Mouse (Mus musculus) neural tube, embryonic 11.5 days (tissue): ENCODE results near the gene Zfp931. TPM values are rescaled to one million over a fixed set of nuclear protein-coding genes. Genes with fewer than 3 reads are reported as not detected.
"Not testable (repeated sequence)": the region's sequence is repeated elsewhere in the genome, so short reads cannot be mapped to it uniquely, and the experiment has no call there.

Experiments
- ATAC-seq: fragments of 200-750 bp; cut with Nextera tagmentation; 2 replicates; pipeline ENCODE4 v1.8.0; 2017; ENCODE audit warnings: moderate number of reproducible peaks, mild to moderate bottlenecking, moderate TSS enrichment, moderate library complexity; ENCODE audit not compliant: insufficient read depth, low FRiP score, low TSS enrichment
- DNase-seq: peaks from one replicate; pipeline ENCODE4 v3.0.0-alpha.2; 2015; ENCODE audit warnings: low spot score
- H3K27ac ChIP-seq: fragments of 300-500 bp; sonication (generic); 2 replicates; pipeline ENCODE4 v1.5.1; 2014; ENCODE audit warnings: low read depth, mild to moderate bottlenecking, low read length
- H3K27me3 ChIP-seq: fragments of 300-500 bp; sonication (generic); 2 replicates; pipeline ENCODE4 v1.6.1; 2014; ENCODE audit warnings: mild to moderate bottlenecking, low read length, mixed read lengths; ENCODE audit not compliant: control insufficient read depth, insufficient read depth
- H3K36me3 ChIP-seq: fragments of 300-500 bp; sonication (generic); 2 replicates; pipeline ENCODE4 v1.6.1; 2014; ENCODE audit warnings: mild to moderate bottlenecking, low read length, moderate library complexity, mixed read lengths; ENCODE audit not compliant: control insufficient read depth, insufficient read depth
- H3K4me1 ChIP-seq: fragments of 300-500 bp; sonication (generic); 2 replicates; pipeline ENCODE4 v1.6.1; 2014; ENCODE audit warnings: low read length, mixed read lengths; ENCODE audit not compliant: control insufficient read depth, insufficient read depth
- H3K4me2 ChIP-seq: fragments of 300-500 bp; sonication (generic); 2 replicates; pipeline ENCODE4 v1.6.1; 2014; ENCODE audit warnings: low read depth, mild to moderate bottlenecking, moderate library complexity
- H3K4me3 ChIP-seq: fragments of 300-500 bp; sonication (generic); 2 replicates; pipeline ENCODE4 v1.5.1; 2014; ENCODE audit warnings: low read depth, low read length
- H3K9ac ChIP-seq: fragments of 300-500 bp; sonication (generic); 2 replicates; pipeline ENCODE4 v1.6.1; 2014; ENCODE audit warnings: mild to moderate bottlenecking, low read length
- H3K9me3 ChIP-seq: fragments of 300-500 bp; sonication (generic); 2 replicates; pipeline ENCODE4 v1.6.1; 2016; ENCODE audit warnings: low read length; ENCODE audit not compliant: control insufficient read depth
- WGBS: fragments of 180-500 bp; shearing (Covaris S2); extraction: QIAGEN DNeasy Blood & Tissue Kit; methylation state at CpG from one replicate; pipeline ENCODE4 v1.1.7; 2014; 5-methylcytosine and 5-hydroxymethylcytosine counted together
- polyA plus RNA-seq: library from polyadenylated mRNA; unstranded; fragments of >200 nt; fragmentation: Nextera tagmentation; extraction: Ambion mirVana; gene quantifications from 2 replicates; pipeline ENCODE4 v1.2.1, GENCODE M21; 2014

Zfp931 gene
- 11.6 and 11.7 TPM in 2 replicates for polyA plus RNA-seq

DNA sequence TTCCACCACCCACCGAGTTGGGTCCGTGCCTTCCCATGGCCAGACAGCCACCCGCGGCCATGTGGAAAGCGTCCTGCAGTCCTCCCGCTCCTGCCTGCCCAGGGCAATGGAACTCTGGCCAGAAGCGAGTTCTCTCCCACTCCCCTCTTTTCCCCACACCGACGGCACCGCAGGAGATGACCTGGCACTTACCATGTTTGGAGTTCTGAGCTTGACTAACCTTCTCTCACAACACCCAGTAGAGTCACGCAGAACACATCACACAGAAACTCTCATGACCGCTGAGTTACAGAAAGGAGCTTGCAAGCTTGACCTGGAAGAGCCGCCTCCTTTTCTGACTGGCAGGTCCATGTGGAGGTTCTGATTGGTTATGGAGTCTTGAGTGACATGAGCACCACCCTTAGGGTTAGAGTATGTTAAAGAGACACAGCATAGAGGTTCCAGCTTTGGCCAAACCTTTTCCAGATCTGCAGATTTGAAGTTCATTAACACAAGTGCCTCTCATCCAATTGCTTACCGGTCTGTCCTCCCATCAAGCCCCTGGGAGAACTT lies at the start of gene Zfp931:
Gene Zfp931 (minus strand): TSS at position 311 of the 552 bp plus-strand sequence.
- not testable (repeated sequence) for ATAC-seq, H3K9ac ChIP-seq

GRCm38 (mm10) chr2:178126041-178126820 lies 48.0 kb upstream of the Zfp931 start:
- no peak overlapping the region for H3K9ac ChIP-seq
- H3K4me3 ChIP-seq, result no peak overlapping the region
- H3K4me1 ChIP-seq, result 0 out of 2 replicates have a peak, but pooled peaks cover 8% of the 10 kb centered on the region
- 90% methylated on average over 7 of the region's 7 CpGs for WGBS
- H3K36me3 ChIP-seq, result no peaks in the 10 kb centered on the region
- no peaks in the 10 kb centered on the region for H3K27me3 ChIP-seq
- H3K27ac ChIP-seq, result no peak overlapping the region
- ATAC-seq, result no peak
- no peaks in the 10 kb centered on the region for H3K9me3 ChIP-seq
- peak; percentile 4 for DNase-seq
- H3K4me2 ChIP-seq, result no peak overlapping the region

More for the DNA sequence above, at the start of gene Zfp931:
- H3K4me3 ChIP-seq, result peak within 1 kb of the TSS; percentile 29
- WGBS, result 0% methylated on average over 2 of the region's 14 CpGs
- H3K4me1 ChIP-seq, H3K27me3 ChIP-seq, H3K27ac ChIP-seq, DNase-seq, H3K36me3 ChIP-seq, H3K9me3 ChIP-seq: not testable (repeated sequence)
- peak within 1 kb of the TSS; percentile 40 for H3K4me2 ChIP-seq

- Histone ChIP-seq H3K4me2 (no peak overlapping the region), H3K27ac (no peak overlapping the region), H3K4me3 (no peak overlapping the region), H3K9ac (no peak overlapping the region), H3K9me3 (no peaks in the 10 kb centered on the region), H3K27me3 (no peaks in the 10 kb centered on the region), H3K36me3 (no peaks in the 10 kb centered on the region), H3K4me1 (0 out of 2 replicates have a peak, but pooled peaks cover 9% of the 10 kb centered on the region)
- ATAC-seq (no peak), DNase-seq (no peak)
- WGBS, result 69% methylated on average over 8 of the region's 8 CpGs
Observed at GRCm38 (mm10) chr2:178125427-178125826, 47.2 kb upstream of the Zfp931 start.

- Histone ChIP-seq H3K9ac (no peak overlapping the region), H3K4me3 (no peak overlapping the region), H3K36me3 (no peaks in the 10 kb centered on the region), H3K4me2 (no peak overlapping the region), H3K9me3 (no peaks in the 10 kb centered on the region), H3K4me1 (peaks cover 15% of the 10 kb centered on the region; the same call in 1 of the 2 replicates), H3K27me3 (peaks cover 8% of the 10 kb centered on the region; the same call in 1 of the 2 replicates), H3K27ac (no peak overlapping the region)
- ATAC-seq (no peak), DNase-seq (no peak)
- 80% methylated on average over 15 of the region's 15 CpGs for WGBS
Observed at GRCm38 (mm10) chr2:178123466-178123865, 45.2 kb upstream of the Zfp931 start.

- H3K36me3 ChIP-seq, result no peaks in the 10 kb centered on the region
- no peak overlapping the region for H3K4me3 ChIP-seq
- H3K9ac ChIP-seq, result no peak overlapping the region
- peaks cover 10% of the 10 kb centered on the region; the same call in 1 of the 2 replicates for H3K27me3 ChIP-seq
- 24% methylated on average over 4 of the region's 4 CpGs for WGBS
- DNase-seq (peak; percentile 33), ATAC-seq (0 out of 2 replicates have a peak, but pooled peaks have one; percentile 3)
- H3K27ac ChIP-seq, result no peak overlapping the region
- H3K4me2 ChIP-seq, result no peak overlapping the region
- H3K9me3 ChIP-seq, result no peaks in the 10 kb centered on the region
- H3K4me1 ChIP-seq, result peaks cover 15% of the 10 kb centered on the region; the same call in 1 of the 2 replicates
Observed at GRCm38 (mm10) chr2:178121946-178122665, 43.8 kb upstream of the Zfp931 start.

DNA sequence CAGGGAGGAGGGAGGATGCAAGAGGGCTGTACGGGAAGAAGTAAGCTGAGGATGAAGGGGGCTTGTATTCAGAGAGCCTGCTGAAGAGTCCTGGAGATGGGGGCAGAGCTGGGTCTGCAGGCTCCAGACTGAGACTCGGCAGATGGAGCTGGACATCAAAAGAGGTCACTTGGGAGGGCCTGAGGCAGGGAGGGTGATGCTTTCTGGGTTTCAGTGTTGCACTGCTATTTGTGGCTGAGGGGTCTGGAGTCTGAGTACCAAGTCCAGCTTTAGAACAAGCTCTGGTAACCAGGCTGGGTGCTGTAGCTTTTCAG lies 43.1 kb upstream of the Zfp931 start:
- no peak for DNase-seq
- 39% methylated on average over 2 of the region's 2 CpGs for WGBS
- no peak overlapping the region for H3K27ac ChIP-seq

GRCm38 (mm10) chr2:178120651-178121374 lies 42.5 kb upstream of the Zfp931 start:
- DNase-seq, result no peak
- Histone ChIP-seq H3K4me1 (peaks cover 15% of the 10 kb centered on the region; the same call in 1 of the 2 replicates), H3K4me3 (no peak overlapping the region), H3K9me3 (no peaks in the 10 kb centered on the region), H3K27me3 (peaks cover 10% of the 10 kb centered on the region; the same call in 1 of the 2 replicates), H3K4me2 (no peak overlapping the region), H3K27ac (no peak overlapping the region), H3K36me3 (no peaks in the 10 kb centered on the region), H3K9ac (no peak overlapping the region)
- no peak for ATAC-seq
- 92% methylated on average over 8 of the region's 8 CpGs for WGBS

More for the DNA sequence above, 43.1 kb upstream of the Zfp931 start:
- Histone ChIP-seq H3K36me3 (no peaks in the 10 kb centered on the region), H3K4me1 (peaks cover 15% of the 10 kb centered on the region; the same call in 1 of the 2 replicates), H3K4me3 (no peak overlapping the region), H3K9me3 (no peaks in the 10 kb centered on the region), H3K27me3 (peaks cover 10% of the 10 kb centered on the region; the same call in 1 of the 2 replicates), H3K4me2 (no peak overlapping the region), H3K9ac (no peak overlapping the region)
- ATAC-seq, result no peak

DNA sequence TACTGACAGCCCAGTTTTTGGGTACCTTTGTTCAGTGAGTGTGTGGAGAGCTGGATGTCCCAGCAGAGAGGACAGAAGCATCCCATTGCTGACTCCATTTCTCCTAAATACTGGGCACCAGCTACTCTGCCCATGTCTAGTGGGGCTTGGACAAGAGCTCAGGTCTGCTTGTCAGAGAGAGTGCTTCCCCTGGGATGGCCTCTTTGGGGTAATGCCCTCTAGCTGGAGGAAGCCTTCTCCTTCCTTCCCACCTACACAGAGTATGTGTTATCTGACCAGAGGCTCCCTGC lies 42.0 kb upstream of the Zfp931 start:
- H3K36me3 ChIP-seq, result no peaks in the 10 kb centered on the region
- H3K4me3 ChIP-seq, result no peak overlapping the region
- ATAC-seq (no peak), DNase-seq (no peak)
- H3K9me3 ChIP-seq, result no peaks in the 10 kb centered on the region
- H3K4me1 ChIP-seq, result peaks cover 15% of the 10 kb centered on the region; the same call in 1 of the 2 replicates
- H3K9ac ChIP-seq, result no peak overlapping the region
- no peak overlapping the region for H3K27ac ChIP-seq
- peaks cover 10% of the 10 kb centered on the region; the same call in 1 of the 2 replicates for H3K27me3 ChIP-seq
- H3K4me2 ChIP-seq, result no peak overlapping the region
